In the genomic region with DNA sequence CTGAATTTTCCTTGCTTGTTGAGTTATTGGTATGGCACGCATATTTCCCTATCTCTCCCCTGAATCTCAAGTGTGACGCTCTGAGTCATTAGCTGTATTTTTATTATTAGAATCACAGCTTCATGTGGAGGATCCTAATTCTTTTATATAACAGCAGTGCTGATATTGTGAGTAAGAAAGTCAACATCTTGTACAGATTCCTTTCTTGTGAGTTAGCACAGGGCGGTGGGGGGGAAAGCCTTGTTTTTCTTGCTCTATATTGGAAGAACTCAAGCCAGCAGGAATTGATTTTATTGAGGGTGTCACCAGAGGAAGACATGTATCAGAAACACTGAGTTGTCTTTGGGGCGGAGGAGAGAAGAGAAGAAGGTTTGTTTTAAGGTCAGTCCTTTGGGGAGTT, we compare ENCODE assay signal across 14 mouse cellular contexts. TPM values are rescaled to one million over a fixed set of nuclear protein-coding genes. Genes with fewer than 3 reads are reported as not detected.
DNase-seq lines count a peak whose midpoint lies in the region; ATAC-seq and TF ChIP-seq lines count a peak whose summit lies in the region.
"Had no signal": no experiment of that assay in that cellular context is flagged by ENCODE, and none has a peak within 500 bp of the region (broad histone marks: within the 10 kb centered on the region; RNA-seq: fewer than 3 reads in every experiment).

No protein-coding gene starts in this region.

- H3K27ac ChIP-seq in kidney, postnatal 0 days = no peak overlapping the region
- H3K27ac ChIP-seq in midbrain, embryonic 16.5 days (ENCODE audit: low read length) = no peak overlapping the region
- H3K27ac ChIP-seq: heart, adult 2 months had no signal

- 58% methylated on average over 4 of the region's 4 CpGs for WGBS in kidney, postnatal 0 days
- WGBS in midbrain, embryonic 16.5 days = 84% methylated on average over 4 of the region's 4 CpGs

- H3K9ac ChIP-seq in kidney, postnatal 0 days (ENCODE audit: low read depth, low read length) = no peak overlapping the region
- 0 out of 2 replicates have a peak overlapping the region, but pooled peaks have one; percentile 30 for H3K9ac ChIP-seq in midbrain, embryonic 16.5 days (ENCODE audit: low read depth, low read length)
- H3K9ac ChIP-seq: lung, embryonic 14.5 days had no signal

- H3K4me1 ChIP-seq in kidney, postnatal 0 days (replicated peaks; ENCODE audit: insufficient read depth, low read length) = peaks cover 8% of the 10 kb centered on the region; the same call in 1 of the 2 replicates
- peaks cover 32% of the 10 kb centered on the region for H3K4me1 ChIP-seq in midbrain, embryonic 16.5 days (ENCODE audit: control insufficient read depth, insufficient read depth, low read length)

- no peak overlapping the region for H3K4me3 ChIP-seq in kidney, postnatal 0 days (replicated peaks; ENCODE audit: low read depth, low read length)
- no peak overlapping the region for H3K4me3 ChIP-seq in midbrain, embryonic 16.5 days (ENCODE audit: low read depth, low read length)
- H3K4me3 ChIP-seq: heart, adult 2 months had no signal

- ATAC-seq in kidney, postnatal 0 days (replicated peaks; ENCODE audit: low FRiP score, low read depth) = no peak
- no peak for ATAC-seq in midbrain, embryonic 16.5 days
- ATAC-seq: intestine, embryonic 16.5 days had no signal

- H3K9me3 ChIP-seq in kidney, postnatal 0 days (replicated peaks; ENCODE audit: low read length) = no peaks in the 10 kb centered on the region
- H3K9me3 ChIP-seq in midbrain, embryonic 16.5 days (replicated peaks; ENCODE audit: control insufficient read depth, low read length, poor library complexity, severe bottlenecking) = no peaks in the 10 kb centered on the region

- H3K27me3 ChIP-seq in kidney, postnatal 0 days (ENCODE audit: insufficient read depth, low read length) = no peaks in the 10 kb centered on the region
- H3K27me3 ChIP-seq in midbrain, embryonic 16.5 days (ENCODE audit: control insufficient read depth, insufficient read depth, low read depth, low read length) = no peaks in the 10 kb centered on the region
- H3K27me3 ChIP-seq: CH12.LX had no signal

- H3K36me3 ChIP-seq in kidney, postnatal 0 days (ENCODE audit: insufficient read depth, low read length) = no peaks in the 10 kb centered on the region
- H3K36me3 ChIP-seq in midbrain, embryonic 16.5 days (ENCODE audit: control insufficient read depth, insufficient read depth, low read length) = no peaks in the 10 kb centered on the region

- DNase-seq in kidney, postnatal 0 days (ENCODE audit: low spot score) = peak; percentile 45
- DNase-seq in kidney, adult 8-10 months = no peak
- DNase-seq in 3T3-L1 (ENCODE audit: low read depth, low spot score) (peak; percentile 78), NIH3T3 (ENCODE audit: low read depth) (peak; percentile 85)
- no peak for DNase-seq in testis, postnatal 14 days (ENCODE audit: low spot score)
- DNase-seq in cerebellum, postnatal 4 days (ENCODE audit: low spot score in 2 of 2) = no peak
- DNase-seq: adrenal gland, adult 8-10 months; heart, adult 2 months; heart, postnatal 10 days; liver; lung, embryonic 14.5 days had no signal

- H3K4me2 ChIP-seq in kidney, postnatal 0 days (ENCODE audit: low read length) = no peak overlapping the region
- H3K4me2 ChIP-seq in midbrain, embryonic 16.5 days (ENCODE audit: low read length) = peak overlapping the region; percentile 85
- H3K4me2 ChIP-seq: lung, embryonic 14.5 days had no signal

- no peak for TF ChIP-seq CTCF in kidney, postnatal 0 days (IDR thresholded peaks at IDR 0.05; ENCODE audit: low read depth)

RNA-seq across cellular contexts. Expression of a gene that starts 3.6 kb away (rescaled TPM):
- 19.0 and 19.4 TPM in 2 replicates for polyA plus RNA-seq in kidney, postnatal 0 days (2015; fragmentation: Nextera tagmentation; extraction: Ambion mirVana)
- polyA plus RNA-seq in midbrain, embryonic 16.5 days (2015; fragmentation: Nextera tagmentation; extraction: Ambion mirVana) = 96.3 and 101 TPM in 2 replicates

Comparison
In these comparisons a context has a peak if more than half of its experiments do, and no peak if none do; other contexts are left out.
1. DNase-seq: peak in kidney, postnatal 0 days (single experiment), 3T3-L1 (single experiment) and NIH3T3 (single experiment); none in kidney, adult 8-10 months (0 of 2), testis, postnatal 14 days (single experiment) and cerebellum, postnatal 4 days (0 of 2).